Mouse (Mus musculus): ENCODE measurements at regions not wholly inside any gene's neighbourhood (a gene's known extent, or its start where the extent isn't known, plus 50 kb on each side); places are given as distances from the start of the nearest gene placed in this dataset.

- DNase-seq (ENCODE audit: low read depth in 1 of 2, low spot score in 2 of 2), result no peak
Observed at GRCm38 (mm10) chr16:97297140-97297539, 59.4 kb upstream of the Bace2 start.

GRCm38 (mm10) chr16:97304156-97304735 is 52.3 kb upstream of the Bace2 start:
- DNase-seq (ENCODE audit: low read depth in 1 of 2, low spot score in 2 of 2), result no peak
